Mouse (Mus musculus): ENCODE measurements at regions not wholly inside any gene's neighbourhood (a gene's known extent, or its start where the extent isn't known, plus 50 kb on each side); places are given as distances from the start of the nearest gene placed in this dataset.

DNA sequence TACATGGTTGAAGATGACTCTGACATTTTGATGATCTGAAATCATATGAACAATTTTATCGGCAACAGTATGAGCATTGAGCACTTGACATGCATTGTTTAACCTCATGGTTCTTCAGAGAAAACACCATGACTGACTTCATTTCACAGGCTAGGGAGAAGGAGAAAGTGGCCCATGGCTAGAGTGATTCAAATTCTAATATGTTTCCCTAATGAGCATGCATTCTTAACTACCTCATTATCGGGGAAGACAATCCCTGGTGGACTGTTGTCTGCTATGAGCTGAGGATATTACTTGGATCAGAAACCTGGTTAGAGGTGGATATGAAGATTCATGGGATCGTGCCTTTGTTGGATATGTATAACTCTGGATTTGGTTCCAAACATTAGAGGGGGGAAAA lies 240.9 kb downstream of the Arl4a start:
- DNase-seq (ENCODE audit: low spot score), result no peak
- TF ChIP-seq CTCF (IDR thresholded peaks at IDR 0.05; ENCODE audit: low read depth), result no peak
- no peak for TF ChIP-seq EP300 (IDR thresholded peaks at IDR 0.05; ENCODE audit: low read depth)
- H3K36me3 ChIP-seq (replicated peaks; ENCODE audit: control insufficient read depth, insufficient read depth, low read length), result no peaks in the 10 kb centered on the region
- no peak overlapping the region for H3K9ac ChIP-seq (replicated peaks; ENCODE audit: low read depth, low read length)
- no peak overlapping the region for H3K4me3 ChIP-seq (ENCODE audit: low read depth, low read length)
- no peak for ATAC-seq (ENCODE audit: insufficient read depth, low read depth)
- no peaks in the 10 kb centered on the region for H3K4me1 ChIP-seq (ENCODE audit: control insufficient read depth, insufficient read depth)
- no peaks in the 10 kb centered on the region for H3K9me3 ChIP-seq (replicated peaks; ENCODE audit: control insufficient read depth, low read length)
- 88% methylated on average over 3 of the region's 3 CpGs for WGBS
- no peak overlapping the region for H3K4me2 ChIP-seq (ENCODE audit: low read depth, low read length)
- no peaks in the 10 kb centered on the region for H3K27me3 ChIP-seq (ENCODE audit: control insufficient read depth, insufficient read depth, low read length)
- H3K27ac ChIP-seq (ENCODE audit: low read depth), result no peak overlapping the region

DNA sequence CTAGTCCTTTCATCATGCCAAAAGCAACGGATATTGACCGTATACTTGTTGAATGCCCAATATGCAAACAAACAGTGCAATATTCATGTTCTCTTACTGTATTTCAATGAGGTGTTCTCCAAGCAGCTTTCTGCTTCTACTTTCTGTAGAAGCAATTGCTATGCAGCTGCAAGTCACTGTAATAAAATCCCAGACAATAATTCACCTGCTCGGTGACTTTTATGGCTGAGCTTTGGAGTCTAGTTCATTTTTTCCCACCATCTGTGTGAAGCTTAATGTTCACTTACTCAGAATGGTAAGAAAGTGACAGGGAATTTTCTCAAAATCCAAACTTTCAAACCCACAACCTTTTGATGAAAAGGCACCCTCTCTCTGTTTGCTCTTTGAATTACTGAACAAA lies 252.8 kb downstream of the Arl4a start:
- Histone ChIP-seq H3K27me3 (ENCODE audit: control insufficient read depth, insufficient read depth, low read length) (no peaks in the 10 kb centered on the region), H3K4me1 (ENCODE audit: control insufficient read depth, insufficient read depth) (no peaks in the 10 kb centered on the region), H3K4me3 (ENCODE audit: low read depth, low read length) (no peak overlapping the region), H3K27ac (ENCODE audit: low read depth) (no peak overlapping the region), H3K4me2 (ENCODE audit: low read depth, low read length) (no peak overlapping the region), H3K36me3 (replicated peaks; ENCODE audit: control insufficient read depth, insufficient read depth, low read length) (no peaks in the 10 kb centered on the region), H3K9me3 (replicated peaks; ENCODE audit: control insufficient read depth, low read length) (no peaks in the 10 kb centered on the region), H3K9ac (replicated peaks; ENCODE audit: low read depth, low read length) (no peak overlapping the region)
- 83% methylated on average over 3 of the region's 3 CpGs for WGBS
- no peak for TF ChIP-seq CTCF (IDR thresholded peaks at IDR 0.05; ENCODE audit: low read depth)
- TF ChIP-seq EP300 (IDR thresholded peaks at IDR 0.05; ENCODE audit: low read depth), result no peak
- ATAC-seq (ENCODE audit: insufficient read depth, low read depth) (no peak), DNase-seq (ENCODE audit: low spot score) (no peak)

DNA sequence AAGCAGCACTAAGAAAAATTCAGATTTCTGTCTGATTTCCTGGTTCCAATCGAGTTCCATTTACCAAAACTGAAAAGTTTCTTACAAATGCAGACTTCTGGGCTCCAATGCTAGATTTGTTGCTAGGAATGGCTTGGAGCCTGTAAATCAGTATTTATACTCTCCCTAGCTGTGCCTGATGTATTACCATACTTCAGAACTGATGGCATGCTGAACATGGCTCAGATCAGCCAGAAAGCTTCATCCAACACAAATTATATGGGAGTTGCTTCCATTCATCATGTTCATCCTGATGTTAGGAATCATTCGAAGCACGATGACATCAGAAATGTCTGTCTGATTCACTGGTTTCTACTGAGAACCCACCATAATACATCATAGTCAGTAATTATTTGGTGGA lies 253.3 kb downstream of the Arl4a start:
- Histone ChIP-seq H3K4me3 (ENCODE audit: low read depth, low read length) (no peak overlapping the region), H3K9me3 (replicated peaks; ENCODE audit: control insufficient read depth, low read length) (no peaks in the 10 kb centered on the region), H3K9ac (replicated peaks; ENCODE audit: low read depth, low read length) (no peak overlapping the region), H3K4me1 (ENCODE audit: control insufficient read depth, insufficient read depth) (no peaks in the 10 kb centered on the region), H3K4me2 (ENCODE audit: low read depth, low read length) (no peak overlapping the region), H3K27me3 (ENCODE audit: control insufficient read depth, insufficient read depth, low read length) (no peaks in the 10 kb centered on the region), H3K36me3 (replicated peaks; ENCODE audit: control insufficient read depth, insufficient read depth, low read length) (no peaks in the 10 kb centered on the region), H3K27ac (ENCODE audit: low read depth) (no peak overlapping the region)
- no peak for TF ChIP-seq CTCF (IDR thresholded peaks at IDR 0.05; ENCODE audit: low read depth)
- no peak for TF ChIP-seq EP300 (IDR thresholded peaks at IDR 0.05; ENCODE audit: low read depth)
- DNase-seq (ENCODE audit: low spot score) (no peak), ATAC-seq (ENCODE audit: insufficient read depth, low read depth) (no peak)
- WGBS, result 82% methylated on average over 3 of the region's 3 CpGs

DNA sequence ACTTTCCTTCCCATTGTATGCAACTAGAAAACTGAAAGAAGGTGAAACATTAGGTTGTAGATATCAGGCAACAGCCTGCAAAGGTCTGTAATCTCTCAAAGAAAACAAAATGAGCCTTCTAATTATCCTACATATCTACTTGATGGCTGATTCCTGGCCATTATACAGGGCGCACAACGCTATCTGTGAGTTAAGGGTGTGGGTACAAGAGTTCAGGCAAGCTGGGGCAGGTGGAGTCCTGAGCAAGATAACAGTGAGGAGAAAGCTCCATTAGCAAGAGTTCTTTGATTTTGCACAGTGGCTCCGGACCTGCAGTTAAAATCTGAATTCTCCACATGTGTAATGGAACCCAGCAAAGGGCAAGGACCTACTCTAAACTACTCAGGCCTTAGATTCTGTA lies 261.7 kb downstream of the Arl4a start:
- DNase-seq (ENCODE audit: low spot score), result no peak

DNA sequence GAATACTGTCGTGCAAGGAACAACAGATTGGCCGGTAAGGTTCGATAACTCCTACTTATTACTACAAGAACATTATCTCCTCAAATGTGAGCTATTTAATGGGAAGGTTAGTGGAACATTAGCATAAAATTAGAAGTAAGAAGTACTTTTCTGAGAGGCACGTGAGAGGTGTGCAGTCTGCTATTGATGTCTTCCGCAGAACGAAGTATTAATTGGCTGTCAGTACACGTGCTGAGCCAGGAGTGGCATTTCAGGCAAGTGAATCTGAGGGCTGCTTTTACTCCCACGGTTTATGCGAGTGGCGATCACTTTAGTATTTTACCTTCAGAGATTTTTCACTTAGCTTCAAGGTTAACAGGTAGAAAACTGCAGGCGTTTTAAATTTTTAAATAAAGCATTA lies 270.8 kb downstream of the Arl4a start:
- no peak overlapping the region for H3K4me3 ChIP-seq (ENCODE audit: low read depth, low read length)
- H3K27me3 ChIP-seq (ENCODE audit: control insufficient read depth, insufficient read depth, low read length), result no peaks in the 10 kb centered on the region
- DNase-seq (ENCODE audit: low spot score), result no peak
- H3K36me3 ChIP-seq (replicated peaks; ENCODE audit: control insufficient read depth, insufficient read depth, low read length), result no peaks in the 10 kb centered on the region
- H3K9ac ChIP-seq (replicated peaks; ENCODE audit: low read depth, low read length), result no peak overlapping the region
- 87% methylated on average over 11 of the region's 11 CpGs for WGBS
- no peaks in the 10 kb centered on the region for H3K4me1 ChIP-seq (ENCODE audit: control insufficient read depth, insufficient read depth)
- no peaks in the 10 kb centered on the region for H3K9me3 ChIP-seq (replicated peaks; ENCODE audit: control insufficient read depth, low read length)
- H3K27ac ChIP-seq (ENCODE audit: low read depth), result no peak overlapping the region
- TF ChIP-seq EP300 (IDR thresholded peaks at IDR 0.05; ENCODE audit: low read depth) (no peak), CTCF (IDR thresholded peaks at IDR 0.05; ENCODE audit: low read depth) (no peak)
- H3K4me2 ChIP-seq (ENCODE audit: low read depth, low read length), result no peak overlapping the region
- ATAC-seq (ENCODE audit: insufficient read depth, low read depth), result no peak

More for the DNA sequence above, 261.7 kb downstream of the Arl4a start:
- WGBS, result 55% methylated on average over 3 of the region's 3 CpGs
- Histone ChIP-seq H3K4me1 (ENCODE audit: control insufficient read depth, insufficient read depth) (no peaks in the 10 kb centered on the region), H3K9me3 (replicated peaks; ENCODE audit: control insufficient read depth, low read length) (no peaks in the 10 kb centered on the region), H3K27me3 (ENCODE audit: control insufficient read depth, insufficient read depth, low read length) (no peaks in the 10 kb centered on the region), H3K4me2 (ENCODE audit: low read depth, low read length) (no peak overlapping the region), H3K27ac (ENCODE audit: low read depth) (no peak overlapping the region), H3K36me3 (replicated peaks; ENCODE audit: control insufficient read depth, insufficient read depth, low read length) (no peaks in the 10 kb centered on the region), H3K9ac (replicated peaks; ENCODE audit: low read depth, low read length) (no peak overlapping the region), H3K4me3 (ENCODE audit: low read depth, low read length) (no peak overlapping the region)
- no peak for ATAC-seq (ENCODE audit: insufficient read depth, low read depth)
- TF ChIP-seq EP300 (IDR thresholded peaks at IDR 0.05; ENCODE audit: low read depth) (no peak), CTCF (IDR thresholded peaks at IDR 0.05; ENCODE audit: low read depth) (no peak)

DNA sequence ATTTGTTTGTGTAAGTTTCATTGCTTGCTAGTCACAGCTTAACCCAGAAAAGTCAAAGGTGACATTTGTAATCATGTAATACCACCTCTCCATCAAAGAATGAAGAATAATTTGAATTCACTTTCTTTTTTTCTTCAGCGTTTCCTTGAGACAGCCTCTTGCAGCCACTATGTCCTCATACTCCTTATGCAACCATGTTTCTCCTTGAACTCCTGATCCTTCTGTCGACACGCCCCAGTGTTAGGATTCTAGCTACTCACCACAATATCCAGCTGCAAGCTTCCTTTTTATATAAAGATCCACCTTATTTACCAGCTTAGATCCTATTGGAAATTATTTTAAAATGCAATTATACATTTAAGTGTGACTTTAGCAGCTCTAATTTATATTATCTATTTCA lies 274.3 kb downstream of the Arl4a start:
- Histone ChIP-seq H3K9me3 (replicated peaks; ENCODE audit: control insufficient read depth, low read length) (no peaks in the 10 kb centered on the region), H3K27me3 (ENCODE audit: control insufficient read depth, insufficient read depth, low read length) (no peaks in the 10 kb centered on the region), H3K4me1 (ENCODE audit: control insufficient read depth, insufficient read depth) (no peaks in the 10 kb centered on the region), H3K36me3 (replicated peaks; ENCODE audit: control insufficient read depth, insufficient read depth, low read length) (no peaks in the 10 kb centered on the region), H3K4me3 (ENCODE audit: low read depth, low read length) (no peak overlapping the region), H3K4me2 (ENCODE audit: low read depth, low read length) (no peak overlapping the region), H3K27ac (ENCODE audit: low read depth) (no peak overlapping the region), H3K9ac (replicated peaks; ENCODE audit: low read depth, low read length) (no peak overlapping the region)
- WGBS, result 66% methylated on average over 3 of the region's 3 CpGs
- DNase-seq (ENCODE audit: low spot score) (no peak), ATAC-seq (ENCODE audit: insufficient read depth, low read depth) (no peak)
- no peak for TF ChIP-seq EP300 (IDR thresholded peaks at IDR 0.05; ENCODE audit: low read depth)

Data from heart, postnatal 0 days (tissue).